Mouse (Mus musculus) kidney, adult 2 months (tissue): ENCODE data around the gene Nxnl1. TPM values are rescaled to one million over a fixed set of nuclear protein-coding genes. Genes with fewer than 3 reads are reported as not detected.

Experiments
- DNase-seq: peaks from one replicate; pipeline ENCODE4 v3.0.0; 2021
- H3K27ac ChIP-seq: fragments of 200-500 bp; 2 replicates; pipeline ENCODE4 v1.5.1; 2012; ENCODE audit warnings: low read depth, low read length, control low read depth, inconsistent platforms; ENCODE audit not compliant: insufficient read depth
- H3K27me3 ChIP-seq: fragments of 200-500 bp; replicated peaks from 2 replicates; pipeline ENCODE4 v1.6.1; 2012; ENCODE audit warnings: mild to moderate bottlenecking, moderate library complexity, low read length, inconsistent platforms; ENCODE audit not compliant: control insufficient read depth, insufficient read depth
- H3K36me3 ChIP-seq: fragments of 200-500 bp; 2 replicates; pipeline ENCODE4 v1.6.1; 2012; ENCODE audit warnings: mild to moderate bottlenecking, moderate library complexity, low read length, inconsistent platforms; ENCODE audit not compliant: control insufficient read depth, insufficient read depth
- H3K4me1 ChIP-seq: fragments of 200-500 bp; 2 replicates; pipeline ENCODE4 v1.6.1; 2011; ENCODE audit warnings: low read length; ENCODE audit not compliant: control insufficient read depth, insufficient read depth
- H3K4me3 ChIP-seq: fragments of 200-500 bp; 2 replicates; pipeline ENCODE4 v1.5.1; 2011; ENCODE audit warnings: mild to moderate bottlenecking, low read depth, low read length, control low read depth; ENCODE audit not compliant: insufficient read depth
- CTCF ChIP-seq: fragments of 200-500 bp; conservative IDR thresholded peaks from 2 replicates; pipeline ENCODE4 v1.5.1; 2011; ENCODE audit warnings: low read depth, mild to moderate bottlenecking, control low read depth, low read length, moderate library complexity, mixed read lengths; ENCODE audit not compliant: insufficient read depth, insufficient read length
- POLR2A ChIP-seq: fragments of 200-500 bp; IDR thresholded peaks from one replicate; pipeline ENCODE4 v1.6.1; 2011; ENCODE audit warnings: low read depth, low read length, control low read depth
- WGBS: fragments of 180-500 bp; shearing (Covaris S2); methylation state at CpG from one replicate; pipeline ENCODE4 v1.1.7; 2018; 5-methylcytosine and 5-hydroxymethylcytosine counted together
- polyA plus RNA-seq: library from polyadenylated mRNA; depleted of rRNA; stranded (reverse); fragments of >200 nt; gene quantifications from 2 replicates; pipeline ENCODE4 v1.2.3, GENCODE M21; 2012

The Nxnl1 gene
- polyA plus RNA-seq, 1 experiment: 0.14 TPM

DNA sequence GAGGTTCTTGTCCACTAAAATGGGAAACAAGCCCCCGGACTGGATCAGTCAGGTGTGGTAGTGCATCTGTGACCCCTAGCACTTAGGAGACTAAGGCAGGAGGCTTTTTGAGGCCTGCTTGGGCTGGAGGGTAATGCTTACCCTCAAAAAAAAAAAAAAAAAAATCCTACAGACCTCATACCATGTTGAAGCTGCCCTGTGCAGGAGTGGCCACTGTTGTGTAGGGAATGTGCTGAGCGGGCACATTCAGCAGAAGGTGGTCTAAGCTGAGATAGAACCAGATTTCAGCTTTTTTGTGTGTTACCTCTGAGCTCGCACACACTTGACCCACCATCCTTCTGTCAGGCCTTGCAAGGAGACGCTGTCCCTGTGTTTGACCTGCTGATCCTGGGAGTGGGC lies 27.9 kb upstream of the Nxnl1 start:
- H3K4me1 ChIP-seq: peaks cover 10% of the 10 kb centered on the region; the same call in 1 of the 2 replicates
- 96% methylated on average over 4 of the region's 4 CpGs for WGBS
- DNase-seq: no peak

DNA sequence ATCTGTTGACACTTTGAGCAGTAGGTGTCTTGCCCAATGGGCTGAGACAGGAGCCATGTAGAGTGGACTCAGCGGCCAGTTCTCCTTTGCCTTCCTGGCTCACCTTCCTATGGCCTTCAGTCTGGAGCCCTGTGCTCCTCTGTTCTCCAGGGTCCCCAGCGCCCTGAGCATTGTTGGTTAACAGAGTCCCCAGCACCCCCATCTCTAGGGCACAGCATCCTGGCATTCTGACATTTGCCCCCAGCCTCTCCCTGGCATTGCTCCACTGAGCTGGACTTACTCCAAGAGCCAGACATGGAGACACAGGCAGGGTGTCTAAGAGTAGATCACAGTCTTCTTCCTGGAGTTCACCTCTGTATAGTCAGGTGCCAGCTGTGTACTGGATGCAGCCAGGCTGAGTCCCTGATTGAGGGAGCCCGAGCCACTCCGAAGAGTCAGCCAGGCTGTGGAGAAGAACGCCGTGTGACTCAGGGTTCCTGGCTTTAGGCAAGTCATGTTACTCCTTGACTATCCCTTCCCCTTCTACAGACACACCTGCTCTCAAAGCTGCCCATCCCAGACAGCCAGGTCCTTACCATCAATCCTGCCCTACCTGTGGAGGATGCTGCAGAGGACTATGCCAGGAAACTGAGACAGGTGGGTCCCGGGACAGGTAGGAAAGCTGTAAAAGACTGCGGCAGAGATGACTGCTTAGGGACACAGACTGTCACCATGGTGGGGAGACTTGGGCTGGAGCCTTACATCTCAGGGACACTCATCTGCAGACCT lies 27.3 kb upstream of the Nxnl1 start:
- peak; percentile 29 for DNase-seq
- Histone ChIP-seq H3K27me3 (no peaks in the 10 kb centered on the region), H3K4me3 (no peak overlapping the region), H3K27ac (no peak overlapping the region), H3K36me3 (no peaks in the 10 kb centered on the region), H3K4me1 (peaks cover 10% of the 10 kb centered on the region; the same call in 1 of the 2 replicates)
- TF ChIP-seq CTCF (no peak), POLR2A (no peak)
- 73% methylated on average over 8 of the region's 8 CpGs for WGBS

More for the DNA sequence above, 27.9 kb upstream of the Nxnl1 start:
- Histone ChIP-seq H3K27ac (no peak overlapping the region), H3K27me3 (no peaks in the 10 kb centered on the region), H3K36me3 (no peaks in the 10 kb centered on the region), H3K4me3 (no peak overlapping the region)
- TF ChIP-seq CTCF (no peak), POLR2A (no peak)

- Histone ChIP-seq H3K36me3 (no peaks in the 10 kb centered on the region), H3K27me3 (no peaks in the 10 kb centered on the region), H3K4me3 (peak overlapping the region; percentile 68), H3K27ac (peak overlapping the region; percentile 96), H3K4me1 (peaks cover 10% of the 10 kb centered on the region; the same call in 1 of the 2 replicates)
- 3% methylated on average over 60 of the region's 60 CpGs for WGBS
- DNase-seq: peak; percentile 89
- TF ChIP-seq CTCF (no peak), POLR2A (no peak)
These were observed 26.2 kb upstream of the Nxnl1 start for GRCm38 (mm10) chr8:71592374-71593170.

GRCm38 (mm10) chr8:71591471-71592373 lies 25.3 kb upstream of the Nxnl1 start, which contains the start of gene Pgls:
TSS of gene Pgls (plus strand) at chr8:71592176.
- Histone ChIP-seq H3K27ac (peak within 1 kb of the TSS; percentile 96), H3K4me1 (peaks cover 10% of the 10 kb centered on the region; the same call in 1 of the 2 replicates), H3K4me3 (peak within 1 kb of the TSS; percentile 68), H3K27me3 (no peaks in the 10 kb centered on the region), H3K36me3 (no peaks in the 10 kb centered on the region)
- WGBS: under 1% methylated on average over 71 of the region's 71 CpGs
- DNase-seq: peak; percentile 98
- TF ChIP-seq CTCF (no peak), POLR2A (peak; percentile 74)

DNA sequence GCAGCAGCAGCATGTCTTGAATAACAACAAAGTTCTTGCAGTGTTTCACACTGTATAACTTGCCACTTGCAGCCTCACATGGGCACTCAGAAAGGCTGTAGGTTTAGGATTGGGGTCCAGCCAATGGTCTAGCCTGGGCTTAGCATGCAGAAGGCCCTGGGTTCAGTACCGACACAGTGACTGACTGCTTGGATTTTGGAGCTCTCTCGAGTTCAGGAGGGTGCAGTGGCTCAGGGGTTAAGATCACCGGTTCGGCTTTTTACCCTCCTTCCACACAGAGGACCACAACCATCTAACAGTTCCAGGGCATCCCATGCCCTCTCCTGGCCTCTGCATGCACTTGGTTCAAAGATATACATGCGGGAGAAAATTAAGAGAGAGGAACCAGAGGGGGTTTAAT lies 24.6 kb upstream of the Nxnl1 start:
- WGBS: 23% methylated on average over 5 of the region's 5 CpGs
- no peak for TF ChIP-seq POLR2A
- TF ChIP-seq CTCF: no peak
- Histone ChIP-seq H3K4me3 (peak overlapping the region; percentile 68), H3K27ac (no peak overlapping the region), H3K36me3 (no peaks in the 10 kb centered on the region), H3K4me1 (peaks cover 6% of the 10 kb centered on the region; the same call in 1 of the 2 replicates), H3K27me3 (no peaks in the 10 kb centered on the region)
- DNase-seq: no peak

DNA sequence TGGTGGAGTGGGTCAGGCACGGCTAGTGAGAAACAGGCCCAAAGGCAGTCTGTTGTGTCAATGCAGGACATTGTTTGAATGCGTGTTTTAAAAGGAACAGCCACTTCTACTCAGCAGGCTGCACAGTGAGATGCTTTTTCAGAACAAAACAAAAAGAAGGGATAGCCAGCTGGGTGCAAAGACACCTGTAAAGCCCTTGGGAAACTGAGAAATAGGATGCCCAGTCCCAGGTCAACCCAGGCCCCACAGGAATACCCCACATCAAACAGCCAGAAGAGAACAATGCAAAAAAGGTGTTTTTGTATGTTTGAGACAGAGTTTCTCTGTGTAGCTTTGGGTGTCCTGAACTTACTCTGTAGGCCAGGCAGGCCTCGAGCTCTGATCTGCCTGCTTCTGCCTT lies 22.4 kb upstream of the Nxnl1 start:
- no peak for DNase-seq
- peaks cover 6% of the 10 kb centered on the region; the same call in 1 of the 2 replicates for H3K4me1 ChIP-seq
- no peak overlapping the region for H3K27ac ChIP-seq
- TF ChIP-seq CTCF: no peak
- no peak for TF ChIP-seq POLR2A
- no peaks in the 10 kb centered on the region for H3K27me3 ChIP-seq
- WGBS: 78% methylated on average over 3 of the region's 3 CpGs
- no peak overlapping the region for H3K4me3 ChIP-seq
- H3K36me3 ChIP-seq: no peaks in the 10 kb centered on the region; the same call in 1 of the 2 replicates
